ENCODE assay signal across 20 mouse cellular contexts in the genomic region with DNA sequence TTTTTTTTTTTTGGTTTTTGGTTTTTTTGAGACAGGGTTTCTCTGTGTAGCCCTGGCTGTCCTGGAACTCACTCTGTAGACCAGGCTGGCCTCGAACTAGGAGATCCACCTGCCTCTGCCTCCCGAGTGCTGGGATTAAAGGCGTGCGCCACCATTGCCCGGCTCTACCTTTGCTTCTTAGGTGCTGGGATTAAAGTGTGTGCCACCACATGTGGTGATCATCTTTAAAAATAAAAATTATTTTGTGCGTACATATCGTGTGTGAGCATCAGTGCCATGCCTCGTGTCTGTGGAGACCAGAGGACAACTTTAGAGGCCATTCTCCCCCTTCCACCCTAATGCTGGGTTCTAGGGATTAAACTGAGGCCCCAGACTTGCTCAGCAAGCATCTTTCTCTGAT. TPM values are rescaled to one million over a fixed set of nuclear protein-coding genes. Genes with fewer than 3 reads are reported as not detected.
A peak's percentile ranks its signal among the peaks of the same experiment; 100 is the strongest.
DNase-seq lines count a peak whose midpoint lies in the region; ATAC-seq and TF ChIP-seq lines count a peak whose summit lies in the region.
"Not testable (repeated sequence)": the region's sequence is repeated elsewhere in the genome, so short reads cannot be mapped to it uniquely, and the experiment has no call there.
"Had no signal": no experiment of that assay in that cellular context is flagged by ENCODE, and none has a peak within 500 bp of the region (broad histone marks: within the 10 kb centered on the region; RNA-seq: fewer than 3 reads in every experiment).

No protein-coding gene starts in this region.

- not testable (repeated sequence) for TF ChIP-seq POLR2A in CH12.LX (IDR thresholded peaks at IDR 0.05; ENCODE audit: low read depth, low read length); MEL (IDR thresholded peaks at IDR 0.05; ENCODE audit: control insufficient read depth in 1 of 2, insufficient read depth in 1 of 2, low read depth in 1 of 2, low read length in 2 of 2, poor library complexity in 1 of 2)

- peaks cover 3 to 18% of the 10 kb centered on the region in 2 experiments for H3K36me3 ChIP-seq in CH12.LX (replicated peaks in 1 of 2; ENCODE audit: control insufficient read depth in 1 of 2, insufficient read depth in 1 of 2, low read length in 1 of 2)
- peaks cover 0 to 15% of the 10 kb centered on the region in 2 experiments; a peak in 2 of 4 replicates for H3K36me3 ChIP-seq in MEL (ENCODE audit: control insufficient read depth in 1 of 2, insufficient read depth in 2 of 2, low read length in 2 of 2)
- not testable (repeated sequence) for H3K36me3 ChIP-seq in liver, embryonic 15.5 days (replicated peaks); liver, postnatal 0 days (replicated peaks; ENCODE audit: insufficient read depth, low read length)

- not testable (repeated sequence) for TF ChIP-seq RAD21 in CH12.LX (IDR thresholded peaks at IDR 0.05; ENCODE audit: low read depth, low read length); MEL (IDR thresholded peaks at IDR 0.05; ENCODE audit: low read depth, low read length)

- not testable (repeated sequence) for H3K4me2 ChIP-seq in CH12.LX (ENCODE audit: insufficient read depth, low read depth, poor library complexity, severe bottlenecking); liver, postnatal 0 days (ENCODE audit: low read depth, low read length)
- 0 out of 2 replicates have a peak overlapping the region, but pooled peaks have one; percentile 98 for H3K4me2 ChIP-seq in liver, embryonic 15.5 days

- not testable (repeated sequence) for TF ChIP-seq CTCF in CH12.LX (conservative IDR thresholded peaks at IDR 0.05 in 1 of 2, IDR thresholded peaks at IDR 0.05 in 1 of 2; ENCODE audit: low read depth in 2 of 2, low read length in 2 of 2); MEL (IDR thresholded peaks at IDR 0.05 in 2 of 3, conservative IDR thresholded peaks at IDR 0.05 in 1 of 3; ENCODE audit: control insufficient read depth in 1 of 3, insufficient read depth in 1 of 3, low read depth in 2 of 3, low read length in 3 of 3, poor library complexity in 1 of 3, severe bottlenecking in 1 of 3); liver, postnatal 0 days (IDR thresholded peaks at IDR 0.05; ENCODE audit: low read depth)

- 82% methylated on average over 8 of the region's 8 CpGs for whole genome bisulfite sequencing in liver, embryonic 15.5 days (ENCODE audit: insufficient replicate concordance)
- 88% methylated on average over 8 of the region's 8 CpGs for WGBS in liver, postnatal 0 days (ENCODE audit: insufficient replicate concordance)

- DNase-seq in CH12.LX (ENCODE audit: extremely low read depth); MEL (ENCODE audit: low read depth, low spot score); liver, postnatal 0 days: not testable (repeated sequence)
- DNase-seq in cerebellum, adult 11-12 months: peak; percentile 33
- DNase-seq in cerebellum, adult 9-10 months: peak; percentile 44
- DNase-seq in cerebellum, adult 9-11 months: peak; percentile 40
- peak; percentile 1 for DNase-seq in kidney, adult 9 months

- H3K4me1 ChIP-seq in CH12.LX (ENCODE audit: control insufficient read depth in 1 of 2, insufficient read depth in 2 of 2): peaks cover 10 to 36% of the 10 kb centered on the region in 2 experiments
- H3K4me1 ChIP-seq in MEL (ENCODE audit: control insufficient read depth in 1 of 2, insufficient read depth in 2 of 2, low read length in 2 of 2): peaks cover 0 to 15% of the 10 kb centered on the region in 2 experiments; a peak in 3 of 4 replicates
- H3K4me1 ChIP-seq in liver, embryonic 15.5 days (replicated peaks): peaks cover 47% of the 10 kb centered on the region
- peaks cover 21% of the 10 kb centered on the region for H3K4me1 ChIP-seq in liver, postnatal 0 days (ENCODE audit: insufficient read depth)

- not testable (repeated sequence) for H3K27ac ChIP-seq in CH12.LX (ENCODE audit: insufficient read depth, low read depth); MEL (ENCODE audit: control insufficient read depth, low read depth, low read length); liver, embryonic 15.5 days (replicated peaks)
- 0 out of 2 replicates have a peak overlapping the region, but pooled peaks have one; percentile 19 for H3K27ac ChIP-seq in liver, postnatal 0 days (ENCODE audit: low read depth)

- not testable (repeated sequence) for ATAC-seq in liver, embryonic 15.5 days (ENCODE audit: insufficient read depth); liver, postnatal 0 days

- not testable (repeated sequence) for H3K79me2 ChIP-seq in CH12.LX (replicated peaks; ENCODE audit: control insufficient read depth, extremely low read depth, insufficient read depth, poor library complexity, severe bottlenecking); MEL (ENCODE audit: control insufficient read depth, insufficient read depth, low read length, poor library complexity)

- dilution Hi-C loops in CH12.LX (cut with MboI; ENCODE audit: extremely low pct_ligation_motif_present, extremely low pct_unique_long_range_greater_than_20kb, low sequenced_read_pairs): not testable (repeated sequence)

- not testable (repeated sequence) for TF ChIP-seq EP300 in CH12.LX (IDR thresholded peaks at IDR 0.05; ENCODE audit: low read length); MEL (IDR thresholded peaks at IDR 0.05; ENCODE audit: low read depth in 1 of 2, low read length in 2 of 2); liver, postnatal 0 days (IDR thresholded peaks at IDR 0.05; ENCODE audit: low read depth)

- H3K4me3 ChIP-seq in CH12.LX (replicated peaks in 1 of 3; ENCODE audit: low read depth in 2 of 3, low read length in 2 of 3, poor library complexity in 1 of 3); MEL (ENCODE audit: control insufficient read depth in 1 of 2, insufficient read depth in 1 of 2, low read depth in 2 of 2, low read length in 2 of 2); liver, embryonic 15.5 days (replicated peaks); liver, postnatal 0 days (ENCODE audit: low read depth, low read length): not testable (repeated sequence)

- not testable (repeated sequence) for H3K9me3 ChIP-seq in CH12.LX (replicated peaks; ENCODE audit: low read length); MEL (replicated peaks; ENCODE audit: insufficient read depth, low read length); liver, embryonic 15.5 days (replicated peaks); liver, postnatal 0 days (ENCODE audit: low read length)

- H3K9ac ChIP-seq in CH12.LX (ENCODE audit: insufficient read depth, low read depth); MEL (ENCODE audit: control insufficient read depth, low read depth, low read length, poor library complexity, severe bottlenecking); liver, embryonic 15.5 days; liver, postnatal 0 days (replicated peaks): not testable (repeated sequence)

- in situ Hi-C loops in CH12.LX (cut with MboI; ENCODE audit: low pct_ligation_motif_present, low pct_unique_long_range_greater_than_20kb, low sequenced_read_pairs): loop anchor here (10.0 kb wide), 2 partner anchors 120 to 350 kb away; no protein-coding TSS in a partner anchor

- not testable (repeated sequence) for H3K27me3 ChIP-seq in CH12.LX (replicated peaks); MEL (ENCODE audit: control insufficient read depth in 1 of 2, insufficient read depth in 2 of 2, low read length in 2 of 2); liver, embryonic 15.5 days; liver, postnatal 0 days (ENCODE audit: insufficient read depth, low read length)

RNA-seq across cellular contexts. Expression of gene Zfp692, which starts 1.6 kb away (rescaled TPM):
- 14.7 and 18.7 TPM in 2 replicates for total RNA-seq in CH12.LX (2012; rRNA removed)
- total RNA-seq in CH12.LX (2014; rRNA removed): 13.1 and 14.2 TPM in 2 replicates
- polyA plus RNA-seq in CH12.LX (2012; ENCODE audit: insufficient read length, low read depth): 17.6 and 17.7 TPM in 2 replicates
- total RNA-seq in MEL (2012; rRNA removed): 16.0 and 25.7 TPM in 2 replicates
- 10 to 100 TPM in 1 of 2 experiments, not detected in 1; 38.0 TPM for polyA plus RNA-seq in MEL (2012; ENCODE audit: insufficient read depth in 1 of 2, insufficient read length in 2 of 2, low read depth in 1 of 2, low replicate concordance in 2 of 2, missing spikeins in 1 of 2)
- polyA plus RNA-seq in liver, embryonic 15.5 days (2015; fragmentation: Nextera tagmentation; extraction: Ambion mirVana): 9.4 and 11.5 TPM in 2 replicates
- 3.3 and 4.0 TPM in 2 replicates for polyA plus RNA-seq in liver, postnatal 0 days (2015; fragmentation: Nextera tagmentation; extraction: Ambion mirVana)

RNA-seq across cellular contexts. Expression of gene Zfp672, which starts 24.8 kb away (rescaled TPM):
- total RNA-seq in CH12.LX (2012; rRNA removed): 34.9 and 43.7 TPM in 2 replicates
- 38.8 and 40.5 TPM in 2 replicates for total RNA-seq in CH12.LX (2014; rRNA removed)
- polyA plus RNA-seq in CH12.LX (2012; ENCODE audit: insufficient read length, low read depth): 27.4 and 31.2 TPM in 2 replicates
- total RNA-seq in MEL (2012; rRNA removed): 27.2 and 39.5 TPM in 2 replicates
- polyA plus RNA-seq in MEL (2012; ENCODE audit: insufficient read depth in 1 of 2, insufficient read length in 2 of 2, low read depth in 1 of 2, low replicate concordance in 2 of 2, missing spikeins in 1 of 2): 10 to 100 TPM in 1 of 2 experiments, not detected in 1; 22.6 TPM
- 35.0 and 36.0 TPM in 2 replicates for polyA plus RNA-seq in liver, embryonic 15.5 days (2015; fragmentation: Nextera tagmentation; extraction: Ambion mirVana)
- 44.4 and 46.2 TPM in 2 replicates for polyA plus RNA-seq in liver, postnatal 0 days (2015; fragmentation: Nextera tagmentation; extraction: Ambion mirVana)

RNA-seq across cellular contexts. Expression of gene Sh3bp5l, which starts 25.2 kb away (rescaled TPM):
- total RNA-seq in CH12.LX (2012; rRNA removed): 26.1 and 27.7 TPM in 2 replicates
- 18.1 and 18.6 TPM in 2 replicates for total RNA-seq in CH12.LX (2014; rRNA removed)
- 22.2 and 22.8 TPM in 2 replicates for polyA plus RNA-seq in CH12.LX (2012; ENCODE audit: insufficient read length, low read depth)
- total RNA-seq in MEL (2012; rRNA removed): 27.3 and 31.7 TPM in 2 replicates
- 10 to 100 TPM in 1 of 2 experiments, not detected in 1; 32.8 TPM for polyA plus RNA-seq in MEL (2012; ENCODE audit: insufficient read depth in 1 of 2, insufficient read length in 2 of 2, low read depth in 1 of 2, low replicate concordance in 2 of 2, missing spikeins in 1 of 2)
- polyA plus RNA-seq in liver, embryonic 15.5 days (2015; fragmentation: Nextera tagmentation; extraction: Ambion mirVana): 16.7 and 19.0 TPM in 2 replicates
- polyA plus RNA-seq in liver, postnatal 0 days (2015; fragmentation: Nextera tagmentation; extraction: Ambion mirVana): 10.5 and 11.0 TPM in 2 replicates

RNA-seq across cellular contexts. Expression of gene 4930438A08Rik, which starts 30.7 kb away (rescaled TPM):
- not detected in 2 replicates for total RNA-seq in CH12.LX (2012; rRNA removed)
- not detected in 2 replicates for total RNA-seq in CH12.LX (2014; rRNA removed)
- not detected in 2 replicates for polyA plus RNA-seq in CH12.LX (2012; ENCODE audit: insufficient read length, low read depth)
- total RNA-seq in MEL (2012; rRNA removed): not detected in 2 replicates
- polyA plus RNA-seq in MEL (2012; ENCODE audit: insufficient read depth in 1 of 2, insufficient read length in 2 of 2, low read depth in 1 of 2, low replicate concordance in 2 of 2, missing spikeins in 1 of 2): not detected
- polyA plus RNA-seq in liver, embryonic 15.5 days (2015; fragmentation: Nextera tagmentation; extraction: Ambion mirVana): 2.9 and 3.2 TPM in 2 replicates
- 4.9 and 7.0 TPM in 2 replicates for polyA plus RNA-seq in liver, postnatal 0 days (2015; fragmentation: Nextera tagmentation; extraction: Ambion mirVana)
- total RNA-seq: adrenal gland, adult 18-20 months; adrenal gland, adult 2 months; adrenal gland, adult 8-10 months; adrenal gland, postnatal 14 days; adrenal gland, postnatal 25 days; adrenal gland, postnatal 36 days had no signal
- polyA plus RNA-seq: activated CD4-positive, CD25-positive, alpha-beta regulatory T cell, adult 4 months; brain, embryonic 14.5 days; CD4-positive, CD25-positive, alpha-beta regulatory T cell, adult 4 months; cerebellum, adult 2 months; G1E; Patski had no signal
